Mouse (Mus musculus) Muller cell, postnatal 12 days (primary cell): ENCODE data around the gene Pbp2.
A peak's percentile ranks its signal among the peaks of the same experiment; 100 is the strongest.

Experiments
- DNase-seq: peaks from one replicate; pipeline ENCODE4 v3.0.0-alpha.2; 2015; ENCODE audit errors: inconsistent ontology term

Gene Pbp2

GRCm38 (mm10) chr6:135300469-135300868, 9.7 kb downstream of the Pbp2 start:
- DNase-seq: no peak

GRCm38 (mm10) chr6:135299024-135299550, 11.1 kb downstream of the Pbp2 start:
- DNase-seq: no peak

GRCm38 (mm10) chr6:135297570-135297969, 12.6 kb downstream of the Pbp2 start:
- no peak for DNase-seq

- DNase-seq: no peak
These were observed 13.9 kb downstream of the Pbp2 start for GRCm38 (mm10) chr6:135296267-135296666.

- DNase-seq: peak; percentile 13
These were observed 14.9 kb downstream of the Pbp2 start for GRCm38 (mm10) chr6:135295082-135295861.

GRCm38 (mm10) chr6:135294150-135294549, 16.1 kb downstream of the Pbp2 start:
- DNase-seq: no peak

GRCm38 (mm10) chr6:135292391-135292790, 17.8 kb downstream of the Pbp2 start:
- DNase-seq: no peak

- no peak for DNase-seq
These were observed 30.3 kb downstream of the Pbp2 start for GRCm38 (mm10) chr6:135279856-135280255.

GRCm38 (mm10) chr6:135279286-135279685, 30.9 kb downstream of the Pbp2 start:
- no peak for DNase-seq

GRCm38 (mm10) chr6:135278302-135278701, 31.9 kb downstream of the Pbp2 start:
- DNase-seq: no peak

- no peak for DNase-seq
These were observed 33.5 kb downstream of the Pbp2 start for GRCm38 (mm10) chr6:135276474-135277295.

GRCm38 (mm10) chr6:135275231-135275630, 35.0 kb downstream of the Pbp2 start:
- DNase-seq: no peak

GRCm38 (mm10) chr6:135273066-135273465, 37.1 kb downstream of the Pbp2 start:
- DNase-seq: no peak

- no peak for DNase-seq
These were observed 38.4 kb downstream of the Pbp2 start for GRCm38 (mm10) chr6:135271761-135272160.

- DNase-seq: no peak
These were observed 40.6 kb downstream of the Pbp2 start for GRCm38 (mm10) chr6:135269626-135270025.

GRCm38 (mm10) chr6:135268392-135268791, 41.8 kb downstream of the Pbp2 start:
- DNase-seq: no peak

GRCm38 (mm10) chr6:135267221-135267620, 43.0 kb downstream of the Pbp2 start:
- no peak for DNase-seq

GRCm38 (mm10) chr6:135266056-135266455, 44.1 kb downstream of the Pbp2 start:
- no peak for DNase-seq

GRCm38 (mm10) chr6:135264136-135264535, 46.1 kb downstream of the Pbp2 start:
- DNase-seq: no peak

- DNase-seq: no peak
These were observed 47.6 kb downstream of the Pbp2 start for GRCm38 (mm10) chr6:135262565-135262964.

GRCm38 (mm10) chr6:135261124-135261523, 49.1 kb downstream of the Pbp2 start:
- no peak for DNase-seq

- DNase-seq: no peak
These were observed 49.8 kb downstream of the Pbp2 start for GRCm38 (mm10) chr6:135260435-135260834.
